Mouse (Mus musculus) stomach, postnatal 0 days (tissue): Measurements from ENCODE around the gene Ccdc183. TPM values are rescaled to one million over a fixed set of nuclear protein-coding genes. Genes with fewer than 3 reads are reported as not detected.

Experiments used
- ATAC-seq: fragments of 200-750 bp; cut with Nextera tagmentation; 2 replicates; pipeline ENCODE4 v1.8.0; 2017; ENCODE audit not compliant: low FRiP score, low TSS enrichment
- DNase-seq: peaks from one replicate; pipeline ENCODE4 v3.0.0-alpha.2; 2016; ENCODE audit warnings: low spot score
- H3K27ac ChIP-seq: fragments of 300-500 bp; sonication (generic); replicated peaks from 2 replicates; pipeline ENCODE4 v1.5.1; 2014; ENCODE audit warnings: mild to moderate bottlenecking, control low read depth
- H3K27me3 ChIP-seq: fragments of 300-500 bp; sonication (generic); 2 replicates; pipeline ENCODE4 v1.6.1; 2014; ENCODE audit warnings: low read length; ENCODE audit not compliant: control insufficient read depth, insufficient read depth
- H3K36me3 ChIP-seq: fragments of 300-500 bp; sonication (generic); 2 replicates; pipeline ENCODE4 v1.6.1; 2014; ENCODE audit warnings: low read length, mixed read lengths; ENCODE audit not compliant: control insufficient read depth, insufficient read depth
- H3K4me1 ChIP-seq: fragments of 300-500 bp; sonication (generic); replicated peaks from 2 replicates; pipeline ENCODE4 v1.6.1; 2014; ENCODE audit warnings: antibody characterized with exemption; ENCODE audit not compliant: control insufficient read depth, insufficient read depth
- H3K4me2 ChIP-seq: fragments of 300-500 bp; sonication (generic); replicated peaks from 2 replicates; pipeline ENCODE4 v1.6.1; 2014; ENCODE audit warnings: low read depth, mild to moderate bottlenecking, control low read depth, moderate library complexity
- H3K4me3 ChIP-seq: fragments of 300-500 bp; sonication (generic); 2 replicates; pipeline ENCODE4 v1.5.1; 2014; ENCODE audit warnings: low read depth, low read length, control low read depth
- H3K9ac ChIP-seq: fragments of 300-500 bp; sonication (generic); 2 replicates; pipeline ENCODE4 v1.6.1; 2014; ENCODE audit warnings: mild to moderate bottlenecking, low read length, control low read depth, mixed read lengths
- H3K9me3 ChIP-seq: fragments of 300-500 bp; sonication (generic); 2 replicates; pipeline ENCODE4 v1.6.1; 2016; ENCODE audit warnings: low read length; ENCODE audit not compliant: control insufficient read depth
- CTCF ChIP-seq: IDR thresholded peaks from 2 replicates; pipeline ENCODE4 v1.5.1; 2016; ENCODE audit warnings: antibody characterized with exemption, low read depth, mild to moderate bottlenecking, moderate library complexity
- EP300 ChIP-seq: optimal IDR thresholded peaks from 2 replicates; pipeline ENCODE3; 2016; ENCODE audit warnings: antibody characterized with exemption
- WGBS: fragments of 180-500 bp; shearing (Covaris S2); extraction: QIAGEN DNeasy Blood & Tissue Kit; methylation state at CpG from one replicate; pipeline ENCODE4 v1.1.7; 2014; 5-methylcytosine and 5-hydroxymethylcytosine counted together
- polyA plus RNA-seq: library from polyadenylated mRNA; unstranded; fragments of >200 nt; fragmentation: Nextera tagmentation; extraction: Ambion mirVana; gene quantifications from 2 replicates; pipeline ENCODE4 v1.2.1, GENCODE M21; 2015

Gene Ccdc183
- polyA plus RNA-seq, 1 experiment from 2014 or later = 0.21 TPM

DNA sequence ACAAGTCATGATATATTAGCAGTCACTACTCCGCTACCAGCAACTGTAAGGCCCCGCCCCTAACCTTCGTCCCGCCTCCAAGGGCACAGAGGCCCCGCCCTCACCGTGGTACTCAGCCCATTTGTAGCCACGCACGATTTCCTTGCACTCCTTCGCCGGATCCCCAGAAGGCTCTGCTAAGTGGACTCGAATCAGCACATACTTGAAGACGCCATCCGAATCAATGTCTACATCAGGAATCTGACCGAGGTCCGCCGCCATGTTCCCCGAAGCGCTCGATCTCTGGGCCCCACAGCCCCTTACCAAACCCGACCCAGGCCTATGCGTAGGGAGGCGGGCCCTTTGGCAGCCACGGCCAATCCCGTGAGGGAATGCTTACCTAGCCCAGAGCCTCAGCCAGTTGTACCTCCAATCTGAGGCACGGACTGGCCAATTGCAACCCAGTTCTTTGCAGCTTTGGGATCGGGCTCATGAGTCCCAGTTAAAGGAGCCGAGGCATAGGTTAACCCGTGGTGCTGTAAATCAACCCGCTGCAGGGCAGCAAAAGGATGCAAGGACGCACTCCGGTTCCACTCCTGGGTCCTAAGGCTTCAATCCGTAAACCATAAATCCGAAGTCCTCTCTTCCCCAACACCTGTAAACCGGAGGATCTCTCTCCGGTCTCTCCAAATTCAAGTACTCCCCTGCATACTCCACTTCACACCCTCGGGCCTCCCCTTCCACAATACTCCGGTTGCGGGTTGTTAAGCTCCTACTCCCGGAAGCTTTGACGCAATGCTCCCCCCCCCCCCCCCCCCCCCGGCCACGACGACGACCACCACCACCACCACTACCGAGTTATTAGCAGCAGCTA is 42.7 kb downstream of the Ccdc183 start, which contains the start of the genes Mamdc4 and Phpt1:
TSS of gene Mamdc4 (minus strand) at position 267 of the 853 bp plus-strand sequence.
TSS of gene Phpt1 (minus strand) at position 646 of the 853 bp plus-strand sequence.
- H3K4me3 ChIP-seq = peak within 1 kb of the TSS; percentile 50
- TF ChIP-seq CTCF = no peak
- no peaks in the 10 kb centered on the region for H3K9me3 ChIP-seq
- WGBS = under 1% methylated on average over 40 of the region's 45 CpGs
- peaks cover 7% of the 10 kb centered on the region; the same call in 1 of the 2 replicates for H3K4me1 ChIP-seq
- H3K4me2 ChIP-seq = peak within 1 kb of the TSS; percentile 80
- DNase-seq = peak; percentile 97
- peak within 1 kb of the TSS; percentile 83 for H3K27ac ChIP-seq
- peak; percentile 97 for ATAC-seq
- H3K9ac ChIP-seq = peak within 1 kb of the TSS; percentile 55
- H3K27me3 ChIP-seq = peaks cover 23% of the 10 kb centered on the region
- H3K36me3 ChIP-seq = no peaks in the 10 kb centered on the region; the same call in 1 of the 2 replicates

DNA sequence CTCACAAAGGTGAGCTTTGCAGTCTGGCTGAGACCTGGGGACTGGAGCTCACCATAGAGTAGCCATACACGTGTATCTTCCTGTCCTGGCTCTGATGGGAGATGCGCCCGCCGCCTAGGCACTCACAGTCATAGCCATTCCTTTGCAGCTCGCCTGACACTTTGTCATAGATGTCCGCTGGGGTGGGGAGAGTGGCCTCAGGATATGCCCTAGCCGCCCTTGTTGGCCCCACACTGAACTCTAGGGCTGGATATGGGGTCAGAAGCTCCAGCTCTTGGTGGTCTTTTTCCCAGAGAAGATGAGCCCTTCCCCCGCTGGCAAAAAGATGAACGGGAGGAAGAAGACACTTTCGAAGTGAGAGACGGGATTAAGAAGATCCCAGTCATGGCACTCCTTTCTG is 43.3 kb downstream of the Ccdc183 start:
- Histone ChIP-seq H3K27ac (0 out of 2 replicates have a peak overlapping the region, but pooled peaks have one; percentile 49), H3K4me1 (peaks cover 4% of the 10 kb centered on the region; the same call in 1 of the 2 replicates), H3K4me3 (peak overlapping the region; percentile 50), H3K27me3 (peaks cover 16% of the 10 kb centered on the region), H3K9me3 (no peaks in the 10 kb centered on the region), H3K36me3 (no peaks in the 10 kb centered on the region; the same call in 1 of the 2 replicates), H3K9ac (peak overlapping the region; percentile 48), H3K4me2 (peak overlapping the region; percentile 80)
- ATAC-seq = no peak
- peak; percentile 14 for DNase-seq
- 12% methylated on average over 11 of the region's 11 CpGs for WGBS
- TF ChIP-seq EP300 (no peak), CTCF (no peak)

DNA sequence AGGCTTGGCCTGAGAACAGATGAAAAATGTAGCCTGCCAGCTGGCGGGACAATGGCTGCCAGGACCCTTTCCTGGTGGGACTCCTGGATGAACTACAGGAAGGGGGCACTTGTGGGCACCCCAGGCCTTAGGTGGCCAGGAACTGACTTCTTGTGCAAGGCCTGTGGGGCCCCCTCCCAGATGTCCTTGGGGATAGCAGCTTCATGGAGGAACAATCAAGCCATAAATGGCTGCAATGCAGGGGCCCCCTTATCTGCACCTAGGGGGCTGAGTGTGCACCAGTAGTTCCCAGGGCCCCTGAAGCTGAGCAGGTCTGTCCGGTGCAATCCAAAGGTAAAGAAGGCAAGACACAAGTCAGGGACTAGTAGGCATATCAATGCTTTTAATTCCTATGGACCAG is 44.4 kb downstream of the Ccdc183 start:
- ATAC-seq = no peak
- H3K36me3 ChIP-seq = no peaks in the 10 kb centered on the region; the same call in 1 of the 2 replicates
- no peak overlapping the region for H3K4me3 ChIP-seq
- H3K27ac ChIP-seq = no peak overlapping the region
- peaks cover 10% of the 10 kb centered on the region; the same call in 1 of the 2 replicates for H3K27me3 ChIP-seq
- TF ChIP-seq CTCF (no peak), EP300 (no peak)
- no peak for DNase-seq
- H3K9ac ChIP-seq = no peak overlapping the region
- peaks cover 4% of the 10 kb centered on the region; the same call in 1 of the 2 replicates for H3K4me1 ChIP-seq
- no peak overlapping the region for H3K4me2 ChIP-seq
- H3K9me3 ChIP-seq = no peaks in the 10 kb centered on the region
- 95% methylated on average over 2 of the region's 2 CpGs for WGBS

DNA sequence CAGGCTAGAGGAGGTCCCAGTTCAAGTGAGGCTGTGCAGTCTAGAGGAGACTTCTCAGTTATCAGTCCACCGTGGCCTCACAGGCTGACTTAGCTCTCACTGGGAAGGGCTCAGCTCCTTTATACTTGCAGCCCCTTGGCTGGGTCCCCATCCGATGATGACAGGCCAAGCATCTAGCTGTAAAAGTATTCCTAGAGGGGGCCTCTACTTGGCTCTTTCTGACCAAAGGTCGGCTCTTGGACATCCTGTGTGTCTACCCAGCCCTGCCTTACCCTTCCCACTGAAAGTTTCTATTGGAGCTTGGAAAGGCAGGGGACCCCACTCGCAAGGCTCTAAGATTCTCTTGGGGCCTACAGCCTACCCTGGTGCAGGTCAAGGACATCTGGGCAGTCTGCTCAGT is 46.3 kb downstream of the Ccdc183 start:
- Histone ChIP-seq H3K4me3 (no peak overlapping the region), H3K4me2 (no peak overlapping the region), H3K27ac (no peak overlapping the region), H3K9me3 (no peaks in the 10 kb centered on the region), H3K36me3 (no peaks in the 10 kb centered on the region; the same call in 1 of the 2 replicates), H3K4me1 (peaks cover 4% of the 10 kb centered on the region; the same call in 1 of the 2 replicates), H3K27me3 (no peaks in the 10 kb centered on the region), H3K9ac (no peak overlapping the region)
- WGBS = 89% methylated on average over 4 of the region's 4 CpGs
- no peak for TF ChIP-seq EP300
- ATAC-seq = no peak
- DNase-seq = no peak

DNA sequence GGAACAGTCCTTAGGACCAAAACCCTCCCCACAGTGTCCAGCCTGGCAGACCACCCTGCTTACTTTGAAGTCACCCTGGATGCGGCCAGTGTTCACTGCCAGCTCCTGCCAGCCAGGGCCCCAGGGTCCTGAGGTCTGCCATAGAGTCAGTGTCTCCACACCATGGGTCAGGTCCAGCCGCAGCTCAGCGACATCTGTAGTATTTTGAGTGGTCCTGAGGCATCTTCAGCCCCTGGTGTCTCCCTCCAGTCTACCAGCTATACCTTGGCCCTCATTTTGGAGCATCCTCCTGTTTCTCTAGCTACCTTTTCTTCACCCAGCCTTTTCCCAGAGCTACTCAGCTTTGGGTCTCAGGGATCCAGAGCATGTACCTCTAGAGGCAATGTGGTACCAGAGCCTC is 48.2 kb downstream of the Ccdc183 start:
- Histone ChIP-seq H3K9ac (no peak overlapping the region), H3K4me2 (no peak overlapping the region), H3K9me3 (no peaks in the 10 kb centered on the region), H3K27ac (no peak overlapping the region), H3K4me1 (no peaks in the 10 kb centered on the region), H3K4me3 (no peak overlapping the region), H3K36me3 (peaks cover 4% of the 10 kb centered on the region; the same call in 1 of the 2 replicates), H3K27me3 (no peaks in the 10 kb centered on the region)
- ATAC-seq = no peak
- WGBS = 91% methylated on average over 3 of the region's 3 CpGs
- TF ChIP-seq CTCF (no peak), EP300 (no peak)
- no peak for DNase-seq
